Mouse (Mus musculus) heart, postnatal 36 days (tissue): ENCODE measurements around the gene Cadm2. TPM values are rescaled to one million over a fixed set of nuclear protein-coding genes. Genes with fewer than 3 reads are reported as not detected.

ENCODE experiments used
- DNase-seq, 2 experiments: peaks; one replicate each; pipeline ENCODE4 v3.0.0; 2021 to 2022
- intact Hi-C: fragments of 180-260 bp; cut with DNase I; formaldehyde crosslinking; loops from one replicate; pipeline ENCODE4 v1.15.1; 2025
- total RNA-seq, 2 experiments: library from RNA; stranded (reverse); gene quantifications; 2 replicates each; pipeline ENCODE4 v1.2.3; 2021

Gene Cadm2
- total RNA-seq, 2 experiments from 2014 or later = 0.22 to 0.60 TPM

DNA sequence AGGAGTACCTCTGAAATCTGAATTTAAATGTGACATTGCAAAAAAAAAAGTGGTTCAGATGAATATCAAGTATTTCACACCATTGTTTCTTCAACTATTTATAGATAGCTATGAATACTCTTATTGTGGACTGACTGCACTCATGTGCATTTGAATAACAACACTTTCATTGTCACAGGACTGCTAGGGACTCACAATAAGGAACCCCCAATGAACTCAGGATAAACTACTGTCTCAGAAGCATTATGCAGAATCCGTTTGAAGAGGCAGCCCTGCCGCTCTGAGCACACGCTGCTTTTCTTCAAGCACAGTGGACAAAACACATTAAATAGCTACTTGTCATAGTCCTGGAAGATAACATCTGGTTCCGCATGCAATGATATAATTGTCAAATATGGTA, 848.8 kb downstream of the Cadm2 start:
- intact Hi-C loops = no loop called here
- DNase-seq = no peak

DNA sequence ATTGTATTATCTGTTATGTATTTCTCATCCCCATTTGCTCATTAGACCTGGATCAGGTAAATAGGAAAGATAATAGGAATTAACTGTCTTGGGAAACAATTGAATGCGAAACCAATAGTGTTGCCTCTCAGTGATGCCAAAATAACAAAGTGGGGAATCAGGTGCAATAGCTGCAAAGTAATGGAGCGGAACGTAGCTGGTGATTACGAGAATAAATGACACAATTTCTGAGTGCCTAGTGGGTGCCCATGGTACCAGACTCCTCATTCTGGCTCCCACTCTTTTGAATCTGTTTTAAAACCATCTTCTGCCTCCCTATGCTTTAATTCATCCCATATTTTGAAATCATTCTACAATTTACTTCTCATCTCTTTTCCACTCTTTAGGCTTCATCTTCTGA, 851.2 kb downstream of the Cadm2 start:
- DNase-seq = no peak
- intact Hi-C loops = no loop called here

DNA sequence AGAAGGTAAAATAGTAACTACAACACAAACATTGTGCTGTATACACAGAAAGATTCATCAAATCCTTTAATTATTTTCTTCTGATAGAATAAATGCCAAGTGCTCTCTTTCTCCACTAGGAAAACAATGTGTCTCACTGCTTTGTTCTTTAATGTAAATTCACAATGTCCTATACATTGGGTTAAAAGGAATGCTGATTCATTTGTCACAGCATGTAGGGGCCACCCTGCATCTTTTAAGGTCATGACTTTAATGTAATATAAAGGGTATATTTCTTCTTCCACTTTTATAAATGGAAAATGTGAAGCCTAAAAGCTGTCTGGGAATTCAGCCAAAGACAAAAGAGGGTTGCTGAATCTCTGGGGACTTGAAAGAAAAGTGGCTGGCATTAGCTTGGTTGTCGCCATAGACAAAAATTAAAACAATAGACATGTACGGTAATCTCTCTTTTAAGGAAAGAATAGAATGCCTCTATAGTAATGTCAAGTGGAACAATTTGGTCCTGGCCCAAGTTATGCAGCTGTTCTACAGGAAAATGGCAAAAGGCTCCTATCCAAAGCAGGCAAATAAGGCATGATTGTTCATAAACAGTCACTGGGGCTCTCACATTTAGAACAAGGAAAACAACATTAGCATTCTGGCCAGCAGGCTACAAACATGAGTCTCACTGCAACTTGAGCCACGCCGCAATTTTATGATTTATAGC, 851.9 kb downstream of the Cadm2 start:
- intact Hi-C loops = no loop called here
- DNase-seq = no peak

DNA sequence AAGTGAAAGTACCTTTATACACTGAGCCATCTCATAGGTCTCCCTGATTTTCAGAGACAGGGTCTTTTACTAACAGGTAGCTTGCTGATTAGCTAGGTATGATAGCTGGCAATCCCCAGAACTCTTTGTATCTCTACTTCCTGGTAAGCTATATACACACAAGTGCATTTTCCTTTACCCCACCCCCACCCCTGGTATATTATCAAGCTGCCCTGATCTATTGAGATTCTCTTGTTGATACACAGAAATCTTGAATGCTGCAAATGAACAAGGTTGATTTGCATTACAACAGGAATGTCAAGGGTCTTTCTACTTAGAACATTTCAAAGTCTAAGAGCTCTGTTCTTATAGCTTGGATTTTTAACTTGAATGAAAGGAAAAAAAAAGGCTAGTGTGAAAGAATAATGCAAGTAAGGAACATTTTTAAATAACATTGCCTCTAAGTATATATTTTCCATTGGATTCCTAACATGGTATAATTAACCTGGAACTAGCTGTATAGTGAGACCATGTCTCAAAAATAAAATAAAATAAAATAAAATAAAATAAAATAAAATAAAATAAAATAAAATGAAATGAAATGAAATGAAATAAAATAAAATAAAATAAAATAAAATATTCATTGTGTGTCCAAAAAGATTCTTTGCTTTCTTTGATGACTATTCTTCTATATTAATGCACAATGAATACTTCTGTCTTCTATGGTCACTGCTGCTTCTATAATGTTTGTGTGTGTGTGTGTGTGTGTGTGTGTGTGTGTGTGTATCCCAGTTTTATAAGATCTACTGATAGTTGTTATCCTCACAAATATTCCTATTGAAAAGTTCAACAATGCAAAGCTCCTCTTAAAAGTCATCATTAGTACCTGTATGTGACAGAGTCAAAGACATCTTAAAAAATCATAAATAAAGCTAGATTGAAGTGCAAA, 858.9 kb downstream of the Cadm2 start:
- intact Hi-C loops = no loop called here
- no peak for DNase-seq

DNA sequence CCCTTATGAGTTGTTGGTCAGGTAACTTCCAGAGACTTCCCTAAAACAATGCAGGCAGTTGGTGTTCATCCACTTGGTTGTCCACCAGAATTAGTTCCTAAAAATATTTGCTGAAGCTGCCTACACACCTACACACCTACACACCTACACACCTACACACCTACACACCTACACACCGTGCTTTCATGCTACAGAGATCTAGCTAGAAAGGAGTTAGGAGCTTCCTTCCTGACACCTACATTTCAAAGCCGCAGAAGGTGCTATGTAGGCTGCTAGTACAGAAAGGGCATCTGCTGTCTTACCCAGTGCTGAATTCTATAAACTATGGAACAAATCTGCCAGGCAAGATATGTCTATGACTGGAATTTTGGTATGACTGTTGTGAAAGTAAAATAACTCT, 872.2 kb downstream of the Cadm2 start:
- DNase-seq = no peak
- intact Hi-C loops = no loop called here

DNA sequence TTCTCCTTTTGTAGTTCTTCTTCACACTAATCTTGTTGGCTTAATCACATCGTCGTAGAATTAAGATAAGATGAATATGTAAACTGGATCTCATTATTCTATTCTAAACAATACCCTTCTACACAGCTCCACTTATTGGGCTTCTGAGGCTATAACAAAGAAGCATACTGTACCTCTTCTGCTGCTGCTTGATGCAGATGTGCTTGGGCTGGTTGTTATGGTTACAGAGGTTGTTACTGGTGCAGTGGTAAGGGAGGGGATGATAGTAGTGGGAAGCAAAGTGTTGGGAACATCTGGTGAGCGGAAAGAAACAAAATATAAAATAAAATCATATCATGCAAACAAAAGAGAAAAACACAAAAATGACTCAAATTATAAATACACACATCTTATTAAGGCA, 889.5 kb downstream of the Cadm2 start:
- intact Hi-C loops = no loop called here
- DNase-seq = no peak

DNA sequence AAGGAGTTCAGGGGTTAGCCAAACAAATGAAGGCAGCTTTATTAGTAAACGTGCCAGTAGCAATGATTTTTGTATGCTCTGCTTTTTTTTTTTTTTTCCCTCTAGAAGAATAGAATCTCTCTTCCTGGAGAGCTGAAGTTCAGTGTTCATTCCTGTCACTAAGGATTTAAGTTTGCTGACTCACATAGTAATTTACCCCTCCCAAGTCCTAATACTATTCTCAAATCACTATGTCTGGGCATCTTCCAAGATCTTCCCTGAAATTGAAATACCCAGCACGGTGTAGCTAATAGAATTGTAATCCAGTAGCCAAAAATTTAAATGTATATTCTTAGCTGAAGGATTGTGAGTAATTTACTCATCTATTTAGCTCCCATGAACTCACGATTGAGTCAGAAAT, 914.2 kb downstream of the Cadm2 start:
- DNase-seq = no peak
- intact Hi-C loops = no loop called here

DNA sequence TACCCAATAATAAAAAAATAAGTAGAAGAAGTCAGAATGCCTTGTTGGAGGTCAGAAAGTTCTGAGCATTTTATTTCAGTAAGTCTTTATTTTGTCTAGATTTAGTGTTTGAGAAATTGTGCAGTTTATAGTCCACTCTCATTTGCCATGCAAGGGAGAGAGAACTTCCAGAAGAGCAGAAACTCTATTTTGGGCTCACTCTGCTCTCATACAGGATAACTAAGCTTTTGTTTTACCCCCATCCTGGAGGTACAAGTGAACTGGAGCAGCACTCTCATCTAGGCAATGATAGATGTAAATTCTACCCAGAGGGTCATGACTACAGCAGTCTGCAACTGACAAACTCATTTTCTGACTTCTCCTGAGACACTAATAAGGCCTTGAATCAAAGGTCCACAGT, 925.9 kb downstream of the Cadm2 start:
- DNase-seq = no peak
- intact Hi-C loops = no loop called here

DNA sequence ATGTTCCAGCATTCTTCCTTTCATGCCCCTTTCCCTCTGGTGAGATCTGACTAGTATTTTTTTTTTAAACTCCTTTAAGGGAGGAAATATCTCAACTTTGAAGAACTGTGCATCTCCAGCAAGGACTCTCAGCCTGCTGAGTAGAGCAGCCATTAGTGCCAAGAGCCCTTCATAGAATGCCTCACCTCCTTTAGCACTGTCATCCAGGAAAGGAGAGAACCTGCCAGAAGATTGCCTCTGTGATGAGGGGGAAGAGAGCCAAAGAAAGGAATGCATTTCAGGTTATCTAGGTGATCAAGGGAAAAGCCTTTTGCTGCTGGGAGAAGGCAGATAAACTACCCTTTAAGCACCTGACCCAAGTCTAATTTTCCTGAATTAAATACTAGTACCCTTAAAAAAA, 943.5 kb downstream of the Cadm2 start:
- DNase-seq = no peak
- intact Hi-C loops = no loop called here

DNA sequence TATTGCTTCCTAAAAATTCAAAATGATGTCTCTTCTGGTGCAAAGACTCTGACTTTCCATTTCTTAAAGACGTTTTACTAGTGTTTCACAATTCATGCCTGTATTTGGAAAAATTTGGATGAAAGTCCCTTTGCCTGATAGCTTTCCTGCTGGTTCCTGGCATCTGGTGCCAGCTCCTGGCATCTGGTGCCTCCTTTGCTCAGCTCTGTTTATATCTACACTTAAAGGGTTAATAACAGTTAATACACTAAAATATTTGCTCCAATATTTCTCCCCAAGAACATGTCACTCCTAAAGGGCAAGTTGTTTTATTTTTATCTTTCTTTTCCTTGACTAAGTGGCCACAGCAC, 969.7 kb downstream of the Cadm2 start:
- no peak for DNase-seq
- intact Hi-C loops = no loop called here

DNA sequence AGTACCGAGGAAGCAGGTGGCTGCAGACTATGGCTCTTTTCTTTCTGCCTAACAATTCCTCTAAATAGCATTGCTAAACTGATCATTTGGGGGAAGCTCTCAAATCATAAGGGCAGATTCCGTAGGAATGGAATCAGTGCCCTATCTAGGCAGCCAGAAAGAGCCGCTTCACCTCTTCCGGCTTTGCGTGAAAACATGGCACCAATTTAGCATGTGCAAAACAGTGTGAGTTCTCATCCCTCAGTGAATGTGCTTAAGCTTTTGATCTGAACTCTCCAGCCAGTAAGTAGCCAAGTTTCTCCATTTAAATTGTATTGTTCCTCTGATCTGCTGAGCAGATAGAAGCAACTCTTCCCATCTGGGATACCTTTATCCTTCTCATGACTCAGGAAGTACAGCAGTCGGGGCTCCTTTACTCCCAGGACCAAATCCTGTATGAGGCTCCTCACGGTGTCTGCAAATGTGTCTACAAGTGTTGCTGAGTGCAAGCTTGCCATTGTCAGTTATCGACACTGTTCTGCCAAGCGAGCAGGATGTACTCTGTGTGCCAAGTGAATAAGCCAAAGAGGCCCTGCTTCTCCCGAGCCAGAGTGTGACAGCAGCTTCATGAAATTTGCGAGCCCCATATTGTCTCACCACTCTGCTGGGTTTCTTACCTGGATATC, 970.2 kb downstream of the Cadm2 start:
- DNase-seq = no peak
- intact Hi-C loops = no loop called here

DNA sequence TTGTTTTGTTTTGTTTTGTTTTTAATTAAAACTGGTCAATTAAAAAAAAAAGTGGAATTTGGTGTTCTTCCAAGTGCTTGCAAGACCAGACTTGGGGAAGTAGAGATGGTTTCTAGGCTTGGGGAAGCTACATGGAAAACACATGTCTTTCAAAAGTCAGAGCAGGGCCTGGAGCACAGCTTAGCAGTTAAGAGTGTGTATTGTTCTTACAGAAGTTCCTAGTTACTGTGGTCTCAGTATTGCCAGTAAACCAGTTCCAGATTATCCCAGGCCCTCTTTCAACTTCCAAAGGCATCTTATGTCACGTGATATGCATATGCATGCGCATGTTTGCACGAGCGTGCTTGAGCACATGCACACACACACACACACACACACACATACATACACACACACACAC, 972.9 kb downstream of the Cadm2 start:
- no peak for DNase-seq
- intact Hi-C loops = no loop called here

DNA sequence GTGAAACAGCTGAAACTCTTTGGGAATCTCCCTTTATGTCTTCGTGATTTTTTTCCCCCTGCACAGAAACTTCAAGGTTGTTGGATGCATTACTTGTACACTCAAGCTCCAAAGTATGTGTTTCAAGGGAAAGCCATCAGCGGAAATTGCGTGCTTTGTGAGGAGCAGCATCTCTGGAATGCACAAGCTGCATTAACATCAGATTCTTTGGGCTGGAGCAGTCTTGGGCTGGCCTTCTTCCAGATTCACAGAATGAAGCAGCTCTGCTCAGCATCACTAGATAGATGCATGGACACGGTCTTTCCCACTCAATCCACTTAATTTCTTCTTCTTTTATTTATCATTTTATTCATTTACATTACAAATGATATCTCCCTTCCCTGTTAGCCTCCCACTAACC, 977.1 kb downstream of the Cadm2 start:
- intact Hi-C loops = no loop called here
- no peak for DNase-seq

DNA sequence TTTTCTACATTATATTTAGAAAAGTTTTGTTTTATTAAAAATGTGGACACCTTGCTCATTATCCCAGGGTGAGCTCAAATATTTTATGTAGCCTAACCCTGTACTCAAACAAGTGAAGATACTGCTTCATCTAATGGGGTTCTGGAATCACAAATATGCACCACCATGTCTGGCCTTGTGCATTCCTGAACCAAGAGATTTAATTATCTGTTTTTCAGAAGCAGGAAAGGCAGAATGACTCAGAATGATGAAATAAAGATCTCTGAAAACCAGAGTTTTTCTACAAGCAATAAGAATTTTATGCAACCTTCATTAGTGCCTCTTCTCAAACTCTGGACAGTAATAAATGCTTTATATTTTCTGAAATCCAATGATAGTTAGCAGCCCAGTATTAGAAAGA, 993.2 kb downstream of the Cadm2 start:
- intact Hi-C loops = no loop called here

DNA sequence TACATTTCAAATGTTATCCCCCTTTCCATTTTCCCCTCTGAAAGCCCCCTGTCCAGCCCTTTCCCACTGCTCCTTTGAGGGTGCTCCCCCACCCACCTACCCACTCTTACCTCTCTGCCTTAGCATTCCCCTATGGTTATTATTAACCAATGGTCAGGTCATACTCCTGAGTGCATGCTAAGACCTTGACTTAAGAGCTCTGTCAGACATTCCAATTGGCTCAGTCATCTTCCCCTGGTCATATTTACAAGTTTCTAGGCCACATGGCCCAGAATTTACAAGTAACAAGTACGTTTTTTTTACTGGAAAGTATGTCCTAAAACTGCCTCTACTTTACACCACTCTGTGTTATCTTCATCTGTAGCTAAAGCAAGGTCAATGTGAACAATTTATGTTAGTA, 998.3 kb downstream of the Cadm2 start:
- DNase-seq = no peak
- intact Hi-C loops = no loop called here

More for the DNA sequence above, 993.2 kb downstream of the Cadm2 start:
- DNase-seq = no peak

DNA sequence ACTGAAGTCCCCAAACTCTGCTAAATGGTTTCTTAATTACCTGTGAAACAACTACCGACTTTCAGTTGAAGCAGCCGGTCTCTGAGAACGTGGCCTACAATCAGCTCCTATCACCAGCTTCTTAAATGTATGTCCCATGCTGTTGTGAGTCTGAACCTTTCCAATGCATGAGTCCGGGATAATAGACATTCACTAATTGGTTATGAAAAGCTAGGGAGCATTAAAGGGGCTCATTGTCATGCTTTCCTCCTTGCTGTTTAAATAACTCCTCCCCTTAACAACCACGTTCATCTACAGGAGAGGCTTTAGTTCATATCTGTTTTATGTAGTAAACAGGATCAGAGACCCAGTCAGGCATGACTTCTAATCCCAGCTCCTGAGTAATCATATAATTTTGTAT, 1008.1 kb downstream of the Cadm2 start:
- no peak for DNase-seq
- intact Hi-C loops = no loop called here
